In genomic region chr8:10049162-10049561, GRCm38 (mm10) we compare ENCODE assay signal across 18 mouse cellular contexts. TPM values are rescaled to one million over a fixed set of nuclear protein-coding genes. Genes with fewer than 3 reads are reported as not detected.
A peak's percentile ranks its signal among the peaks of the same experiment; 100 is the strongest.
DNase-seq lines count a peak whose midpoint lies in the region; ATAC-seq and TF ChIP-seq lines count a peak whose summit lies in the region.
"Had no signal": no experiment of that assay in that cellular context is flagged by ENCODE, and none has a peak within 500 bp of the region (broad histone marks: within the 10 kb centered on the region; RNA-seq: fewer than 3 reads in every experiment).

No protein-coding gene starts in this region.

- no peak for ATAC-seq in cerebellum, adult (ENCODE audit: insufficient number of reproducible peaks, low FRiP score, low TSS enrichment)
- no peak for ATAC-seq in intestine, postnatal 0 days
- ATAC-seq: liver, postnatal 0 days; Patski had no signal

- 0 out of 2 replicates have a peak overlapping the region, but pooled peaks have one; percentile 7 for H3K4me3 ChIP-seq in cortical plate, adult 2 months (ENCODE audit: insufficient read depth, low read length)
- H3K4me3 ChIP-seq in left cerebral cortex, adult 2 months: no peak overlapping the region
- H3K4me3 ChIP-seq in intestine, postnatal 0 days (ENCODE audit: low read depth, low read length): no peak overlapping the region
- H3K4me3 ChIP-seq: embryonic facial prominence, embryonic 13.5 days; limb, embryonic 13.5 days; megakaryocyte, embryonic 14.5 days; stomach, embryonic 15.5 days had no signal

- DNase-seq in adrenal gland, postnatal 14 days: peak; percentile 29
- no peak for DNase-seq in adrenal gland, adult 8-10 months
- DNase-seq in left cerebral cortex, adult 2 months (ENCODE audit: extremely low spot score in 1 of 2, low spot score in 2 of 2): peak; percentile 46 to 57
- DNase-seq in right cerebral cortex, adult 2 months (ENCODE audit: low spot score in 2 of 2): peak; percentile 77 to 83
- no peak for DNase-seq in heart, postnatal 10 days
- DNase-seq: cerebellum, postnatal 36 days; gastrocnemius, postnatal 14 days; kidney, postnatal 36 days; liver, postnatal 0 days; thymus, postnatal 4 days had no signal

- TF ChIP-seq CTCF in cortical plate, adult 2 months (IDR thresholded peaks at IDR 0.05; ENCODE audit: extremely low read depth, insufficient read depth, low read length): no peak
- no peak for TF ChIP-seq CTCF in left cerebral cortex, adult 2 months (IDR thresholded peaks at IDR 0.05)
- no peak for TF ChIP-seq CTCF in intestine, postnatal 0 days (IDR thresholded peaks at IDR 0.05; ENCODE audit: low read depth)

- H3K4me1 ChIP-seq in cortical plate, adult 2 months (ENCODE audit: control insufficient read depth, insufficient read depth, low read length): peaks cover 5% of the 10 kb centered on the region; the same call in 1 of the 2 replicates
- H3K4me1 ChIP-seq in intestine, postnatal 0 days (replicated peaks; ENCODE audit: control insufficient read depth, insufficient read depth, low read length): no peaks in the 10 kb centered on the region
- H3K4me1 ChIP-seq: limb, embryonic 13.5 days; megakaryocyte, embryonic 14.5 days; stomach, embryonic 15.5 days had no signal

- no peaks in the 10 kb centered on the region for H3K27me3 ChIP-seq in intestine, postnatal 0 days (replicated peaks; ENCODE audit: control insufficient read depth, insufficient read depth, low read length)
- H3K27me3 ChIP-seq: stomach, embryonic 15.5 days had no signal

- no peaks in the 10 kb centered on the region for H3K9me3 ChIP-seq in intestine, postnatal 0 days (ENCODE audit: control insufficient read depth)
- H3K9me3 ChIP-seq: embryonic facial prominence, embryonic 13.5 days; limb, embryonic 13.5 days; megakaryocyte, embryonic 14.5 days; stomach, embryonic 15.5 days had no signal

- no peak overlapping the region for H3K9ac ChIP-seq in intestine, postnatal 0 days (ENCODE audit: low read depth, low read length)
- H3K9ac ChIP-seq: embryonic facial prominence, embryonic 13.5 days; limb, embryonic 13.5 days; liver, postnatal 0 days; stomach, embryonic 15.5 days had no signal

- TF ChIP-seq POLR2A in cortical plate, adult 2 months (IDR thresholded peaks at IDR 0.05; ENCODE audit: extremely low read depth, insufficient read depth, low read length): peak; percentile 32; the same call in 1 of the 2 replicates

- 77% methylated on average over 8 of the region's 8 CpGs for WGBS in intestine, postnatal 0 days

- H3K36me3 ChIP-seq in intestine, postnatal 0 days (ENCODE audit: control insufficient read depth, insufficient read depth): no peaks in the 10 kb centered on the region
- H3K36me3 ChIP-seq: embryonic facial prominence, embryonic 13.5 days; limb, embryonic 13.5 days; stomach, embryonic 15.5 days had no signal

- no peak overlapping the region for H3K4me2 ChIP-seq in intestine, postnatal 0 days (replicated peaks; ENCODE audit: low read depth)
- H3K4me2 ChIP-seq: embryonic facial prominence, embryonic 13.5 days; limb, embryonic 13.5 days; stomach, embryonic 15.5 days had no signal

- intact Hi-C loops in left cerebral cortex, adult 2 months (cut with DNase I): loop anchor here (5.0 kb wide), 1 partner anchor 72 kb away; the partner anchor contains the start of genes Abhd13 and Lig4
- intact Hi-C loops in heart, postnatal 10 days (cut with DNase I): loop anchor here (10.0 kb wide), 2 partner anchors 186 to 1136 kb away; no protein-coding TSS in a partner anchor

- peak overlapping the region; percentile 45 for H3K27ac ChIP-seq in cortical plate, adult 2 months (ENCODE audit: insufficient read depth, low read length)
- peak overlapping the region; percentile 61 for H3K27ac ChIP-seq in left cerebral cortex, adult 2 months
- no peak overlapping the region for H3K27ac ChIP-seq in intestine, postnatal 0 days (ENCODE audit: low read depth, low read length)
- H3K27ac ChIP-seq: embryonic facial prominence, embryonic 13.5 days; limb, embryonic 13.5 days; stomach, embryonic 15.5 days had no signal

RNA-seq across cellular contexts. Expression of gene Tnfsf13b, which starts 42.9 kb away (rescaled TPM):
- 2.3 and 3.5 TPM in 2 replicates for total RNA-seq in adrenal gland, postnatal 14 days (2021)
- total RNA-seq in adrenal gland, adult 8-10 months (2022): 1 to 10 TPM; 5.7 to 8.6 (median 7.5) TPM
- polyA plus RNA-seq in cortical plate, adult 2 months (2012; rRNA removed): 1.1 and 1.7 TPM in 2 replicates
- total RNA-seq in left cerebral cortex, adult 2 months (2021): 1 to 10 TPM; 2.0 to 3.4 TPM
- total RNA-seq in heart, postnatal 10 days (2021): 1 to 10 TPM; 3.9 to 6.4 TPM
- 2.0 and 2.7 TPM in 2 replicates for polyA plus RNA-seq in intestine, postnatal 0 days (2015; fragmentation: Nextera tagmentation; extraction: Ambion mirVana)

Comparison
In these comparisons a context has a peak if more than half of its experiments do, and no peak if none do; other contexts are left out.
1. DNase-seq: peak in adrenal gland, postnatal 14 days (single experiment), left cerebral cortex, adult 2 months (2 of 2) and right cerebral cortex, adult 2 months (2 of 2); none in adrenal gland, adult 8-10 months (single experiment) and heart, postnatal 10 days (0 of 2).